Comparison of ENCODE assay signal across 21 mouse cellular contexts in the genomic region with DNA sequence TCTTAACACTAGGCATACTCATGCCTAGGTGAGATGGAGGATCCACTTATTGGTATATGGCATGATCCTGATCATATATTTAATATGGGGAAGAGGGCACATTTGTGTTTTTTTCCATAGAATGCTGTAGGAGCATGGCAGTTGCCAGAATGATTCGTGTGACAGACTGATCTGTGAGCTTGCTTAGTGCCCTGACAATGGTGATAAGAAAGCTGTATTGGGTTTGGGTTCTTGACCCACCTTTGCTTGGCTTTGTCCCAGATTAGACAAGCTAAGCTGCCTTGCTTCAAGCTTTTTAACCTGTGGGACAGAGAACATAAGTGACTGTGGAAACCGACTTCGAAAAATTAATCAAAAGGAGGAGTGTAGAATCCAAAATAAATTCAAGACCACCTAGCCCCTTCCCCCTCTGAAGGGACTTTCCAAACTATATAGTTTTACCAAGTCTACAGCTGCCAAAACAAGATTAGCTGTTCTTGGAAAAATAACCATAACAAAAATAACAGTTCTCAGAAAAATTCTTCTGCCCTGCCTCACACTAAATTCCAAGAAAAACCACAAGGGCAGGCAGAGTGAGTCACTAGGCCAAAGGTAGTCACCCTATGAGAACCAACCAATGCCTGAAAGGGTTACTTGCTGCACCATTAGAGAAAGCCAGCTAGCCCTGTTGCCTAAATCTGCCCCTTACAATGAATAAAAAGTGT.
DNase-seq lines count a peak whose midpoint lies in the region; ATAC-seq lines count a peak whose summit lies in the region.
"Had no signal": no experiment of that assay in that cellular context is flagged by ENCODE, and none has a peak within 500 bp of the region (broad histone marks: within the 10 kb centered on the region; RNA-seq: fewer than 3 reads in every experiment).

No protein-coding gene starts in this region.

- no peak overlapping the region for H3K4me3 ChIP-seq in heart, embryonic 12.5 days
- no peak overlapping the region for H3K4me3 ChIP-seq in liver, embryonic 12.5 days
- H3K4me3 ChIP-seq: forebrain, embryonic 10.5 days; heart, embryonic 13.5 days; intestine, embryonic 15.5 days; kidney, embryonic 15.5 days; midbrain, embryonic 10.5 days had no signal

- no peak overlapping the region for H3K9ac ChIP-seq in heart, embryonic 12.5 days
- H3K9ac ChIP-seq in liver, embryonic 12.5 days = no peak overlapping the region
- H3K9ac ChIP-seq: forebrain, postnatal 0 days; heart, embryonic 13.5 days; hindbrain, embryonic 14.5 days; intestine, embryonic 15.5 days; kidney, embryonic 15.5 days had no signal

- ATAC-seq in heart, embryonic 12.5 days (ENCODE audit: insufficient number of reproducible peaks, low FRiP score) = 0 out of 2 replicates have a peak, but pooled peaks have one; percentile 36
- ATAC-seq in liver, embryonic 12.5 days = peak; percentile 90
- ATAC-seq: forebrain, postnatal 0 days; intestine, embryonic 15.5 days had no signal

- no peak for DNase-seq in heart, postnatal 25 days (ENCODE audit: low spot score)
- DNase-seq in R1 (ENCODE audit: low read depth, low spot score) = peak; percentile 24
- DNase-seq in layer of hippocampus, postnatal 10 days (ENCODE audit: low spot score in 2 of 2) = no peak
- DNase-seq in lung, adult 18-20 months = no peak
- no peak for DNase-seq in thymus, postnatal 36 days
- DNase-seq: B cell, adult 2 months; cerebellum, adult 9-11 months; embryo, embryonic 11 days; forebrain, postnatal 0 days; heart, postnatal 36 days; lung, adult 2 months; lung, postnatal 4 days had no signal

- intact Hi-C loops in heart, postnatal 25 days (cut with DNase I) = no loop called here

- no peak overlapping the region for H3K4me2 ChIP-seq in heart, embryonic 12.5 days
- H3K4me2 ChIP-seq in liver, embryonic 12.5 days = no peak overlapping the region
- H3K4me2 ChIP-seq: heart, embryonic 13.5 days; hindbrain, embryonic 14.5 days; intestine, embryonic 15.5 days; kidney, embryonic 15.5 days had no signal

- no peaks in the 10 kb centered on the region for H3K9me3 ChIP-seq in heart, embryonic 12.5 days (replicated peaks)
- H3K9me3 ChIP-seq in liver, embryonic 12.5 days (replicated peaks) = no peaks in the 10 kb centered on the region
- H3K9me3 ChIP-seq: forebrain, embryonic 10.5 days; heart, embryonic 13.5 days; intestine, embryonic 15.5 days; kidney, embryonic 15.5 days; midbrain, embryonic 10.5 days had no signal

- no peaks in the 10 kb centered on the region for H3K27me3 ChIP-seq in heart, embryonic 12.5 days (replicated peaks)
- no peaks in the 10 kb centered on the region for H3K27me3 ChIP-seq in liver, embryonic 12.5 days (replicated peaks)
- H3K27me3 ChIP-seq: heart, embryonic 13.5 days; intestine, embryonic 15.5 days; kidney, embryonic 15.5 days had no signal

- 71% methylated on average over 3 of the region's 3 CpGs for WGBS in heart, embryonic 12.5 days
- 52% methylated on average over 3 of the region's 3 CpGs for WGBS in liver, embryonic 12.5 days (ENCODE audit: insufficient replicate concordance)

- H3K27ac ChIP-seq in heart, embryonic 12.5 days (ENCODE audit: poor library complexity, severe bottlenecking) = no peak overlapping the region
- 0 out of 2 replicates have a peak overlapping the region, but pooled peaks have one; percentile 56 for H3K27ac ChIP-seq in liver, embryonic 12.5 days
- H3K27ac ChIP-seq: forebrain, embryonic 10.5 days; heart, embryonic 13.5 days; hindbrain, embryonic 14.5 days; intestine, embryonic 15.5 days; kidney, embryonic 15.5 days; midbrain, embryonic 10.5 days; stomach, postnatal 0 days had no signal

- H3K36me3 ChIP-seq in heart, embryonic 12.5 days = no peaks in the 10 kb centered on the region
- no peaks in the 10 kb centered on the region for H3K36me3 ChIP-seq in liver, embryonic 12.5 days
- H3K36me3 ChIP-seq: forebrain, embryonic 10.5 days; heart, embryonic 13.5 days; intestine, embryonic 15.5 days; kidney, embryonic 15.5 days; midbrain, embryonic 10.5 days had no signal

- no peaks in the 10 kb centered on the region for H3K4me1 ChIP-seq in heart, embryonic 12.5 days (replicated peaks)
- H3K4me1 ChIP-seq in liver, embryonic 12.5 days = peaks cover 4% of the 10 kb centered on the region; the same call in 1 of the 2 replicates
- H3K4me1 ChIP-seq: forebrain, embryonic 10.5 days; heart, embryonic 13.5 days; intestine, embryonic 15.5 days; kidney, embryonic 15.5 days; midbrain, embryonic 10.5 days had no signal
